Mouse (Mus musculus) intestine, embryonic 14.5 days (tissue): ENCODE measurements at regions not wholly inside any gene's neighbourhood (a gene's known extent, or its start where the extent isn't known, plus 50 kb on each side); places are given as distances from the start of the nearest gene placed in this dataset.

Experiments
- ATAC-seq: fragments of 200-750 bp; cut with Nextera tagmentation; replicated peaks from 2 replicates; pipeline ENCODE4 v1.8.0; 2017; ENCODE audit warnings: low read depth, moderate number of reproducible peaks, moderate TSS enrichment, moderate library complexity; ENCODE audit not compliant: low FRiP score, low TSS enrichment
- DNase-seq: peaks from one replicate; pipeline ENCODE4 v3.0.0-alpha.2; 2018; ENCODE audit warnings: low spot score
- H3K27ac ChIP-seq: fragments of 300-500 bp; sonication (generic); 2 replicates; pipeline ENCODE4 v1.5.1; 2014; ENCODE audit warnings: low read depth, mild to moderate bottlenecking, control low read depth
- H3K27me3 ChIP-seq: fragments of 300-500 bp; sonication (generic); replicated peaks from 2 replicates; pipeline ENCODE4 v1.6.1; 2014; ENCODE audit warnings: low read length, control low read depth; ENCODE audit not compliant: control insufficient read depth, insufficient read depth
- H3K36me3 ChIP-seq: fragments of 300-500 bp; sonication (generic); 2 replicates; pipeline ENCODE4 v1.6.1; 2014; ENCODE audit warnings: low read length, control low read depth; ENCODE audit not compliant: control insufficient read depth, insufficient read depth
- H3K4me1 ChIP-seq: fragments of 300-500 bp; sonication (generic); replicated peaks from 2 replicates; pipeline ENCODE4 v1.6.1; 2014; ENCODE audit warnings: low read length, control low read depth, mixed read lengths; ENCODE audit not compliant: control insufficient read depth, insufficient read depth
- H3K4me2 ChIP-seq: fragments of 300-500 bp; sonication (generic); 2 replicates; pipeline ENCODE4 v1.6.1; 2014; ENCODE audit warnings: low read length
- H3K4me3 ChIP-seq: fragments of 300-500 bp; sonication (generic); 2 replicates; pipeline ENCODE4 v1.5.1; 2014; ENCODE audit warnings: low read depth, low read length, control low read depth, mixed read lengths
- H3K9ac ChIP-seq: fragments of 300-500 bp; sonication (generic); 2 replicates; pipeline ENCODE4 v1.6.1; 2014; ENCODE audit warnings: mild to moderate bottlenecking, low read length
- H3K9me3 ChIP-seq: fragments of 300-500 bp; sonication (generic); 2 replicates; pipeline ENCODE4 v1.6.1; 2016; ENCODE audit warnings: low read length, control low read depth; ENCODE audit not compliant: control insufficient read depth
- WGBS: fragments of 180-500 bp; shearing (Covaris S2); extraction: QIAGEN DNeasy Blood & Tissue Kit; methylation state at CpG from one replicate; pipeline ENCODE4 v1.1.7; 2014; 5-methylcytosine and 5-hydroxymethylcytosine counted together

DNA sequence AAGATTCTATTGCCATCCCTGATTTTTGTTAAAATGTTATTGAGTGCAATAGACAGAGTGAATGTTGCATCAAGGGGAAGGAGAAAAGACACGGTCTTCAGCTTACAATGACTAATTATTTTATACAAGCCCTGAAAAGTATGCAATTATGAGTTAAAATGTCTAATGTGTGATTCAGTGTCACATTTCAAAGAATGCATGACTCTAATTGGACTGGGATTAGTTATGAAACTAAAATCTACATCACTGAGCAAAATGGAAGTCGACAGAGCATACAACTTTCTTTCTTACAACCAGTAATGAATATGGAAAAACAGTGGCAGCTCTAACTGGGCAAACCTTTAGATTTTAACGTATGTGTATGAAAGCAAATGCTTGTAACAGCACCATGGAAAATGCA is 470.2 kb downstream of the Cylc2 start:
- no peak for ATAC-seq
- WGBS: 76% methylated on average over 3 of the region's 3 CpGs

More for the DNA sequence above, 470.2 kb downstream of the Cylc2 start:
- Histone ChIP-seq H3K27ac (no peak overlapping the region), H3K27me3 (no peaks in the 10 kb centered on the region), H3K4me3 (no peak overlapping the region), H3K4me2 (no peak overlapping the region), H3K9me3 (no peaks in the 10 kb centered on the region), H3K36me3 (no peaks in the 10 kb centered on the region), H3K4me1 (no peaks in the 10 kb centered on the region), H3K9ac (no peak overlapping the region)
- no peak for DNase-seq
